Mouse (Mus musculus): ENCODE results near the gene Slc23a3. TPM values are rescaled to one million over a fixed set of nuclear protein-coding genes. Genes with fewer than 3 reads are reported as not detected.
A peak's percentile ranks its signal among the peaks of the same experiment; 100 is the strongest.

The Slc23a3 gene
- polyA plus RNA-seq, 1 experiment from 2014 or later: 0.10 TPM

DNA sequence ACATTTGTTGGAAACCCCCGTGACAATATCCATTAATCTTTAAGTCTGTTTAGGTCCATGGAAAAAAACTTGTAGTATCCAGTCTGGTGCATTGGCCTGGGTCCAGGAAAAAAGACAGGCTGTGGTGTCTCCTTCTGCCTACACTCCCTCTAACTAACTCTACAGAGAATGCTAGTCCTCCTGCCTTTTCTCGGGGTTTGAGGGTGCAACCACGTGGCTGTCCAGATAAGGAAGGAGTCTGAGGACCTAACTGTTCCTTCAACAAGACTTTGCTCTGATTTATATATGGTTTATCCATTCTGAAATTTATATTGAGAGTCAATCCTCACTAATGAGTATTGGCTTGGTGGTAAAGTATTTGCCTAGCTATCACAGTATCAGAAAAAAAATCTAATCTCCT lies 22.1 kb upstream of the Slc23a3 start:
- no peaks in the 10 kb centered on the region for H3K9me3 ChIP-seq (replicated peaks)
- H3K36me3 ChIP-seq: no peaks in the 10 kb centered on the region; the same call in 1 of the 2 replicates
- 71% methylated on average over 3 of the region's 3 CpGs for WGBS
- H3K4me2 ChIP-seq (replicated peaks): no peak overlapping the region
- H3K9ac ChIP-seq: no peak overlapping the region
- no peaks in the 10 kb centered on the region; the same call in 1 of the 2 replicates for H3K27me3 ChIP-seq
- no peak overlapping the region for H3K4me3 ChIP-seq
- H3K27ac ChIP-seq: no peak overlapping the region
- ATAC-seq (ENCODE audit: low FRiP score): no peak
- no peaks in the 10 kb centered on the region for H3K4me1 ChIP-seq

GRCm38 (mm10) chr1:75148727-75149126 lies 15.0 kb upstream of the Slc23a3 start:
- Histone ChIP-seq H3K27ac (no peak overlapping the region), H3K9ac (no peak overlapping the region), H3K27me3 (no peaks in the 10 kb centered on the region), H3K9me3 (replicated peaks) (no peaks in the 10 kb centered on the region), H3K36me3 (peaks cover 48% of the 10 kb centered on the region), H3K4me1 (peaks cover 12% of the 10 kb centered on the region), H3K4me2 (replicated peaks) (no peak overlapping the region), H3K4me3 (no peak overlapping the region)
- WGBS: 95% methylated on average over 4 of the region's 4 CpGs
- ATAC-seq (ENCODE audit: low FRiP score): no peak

DNA sequence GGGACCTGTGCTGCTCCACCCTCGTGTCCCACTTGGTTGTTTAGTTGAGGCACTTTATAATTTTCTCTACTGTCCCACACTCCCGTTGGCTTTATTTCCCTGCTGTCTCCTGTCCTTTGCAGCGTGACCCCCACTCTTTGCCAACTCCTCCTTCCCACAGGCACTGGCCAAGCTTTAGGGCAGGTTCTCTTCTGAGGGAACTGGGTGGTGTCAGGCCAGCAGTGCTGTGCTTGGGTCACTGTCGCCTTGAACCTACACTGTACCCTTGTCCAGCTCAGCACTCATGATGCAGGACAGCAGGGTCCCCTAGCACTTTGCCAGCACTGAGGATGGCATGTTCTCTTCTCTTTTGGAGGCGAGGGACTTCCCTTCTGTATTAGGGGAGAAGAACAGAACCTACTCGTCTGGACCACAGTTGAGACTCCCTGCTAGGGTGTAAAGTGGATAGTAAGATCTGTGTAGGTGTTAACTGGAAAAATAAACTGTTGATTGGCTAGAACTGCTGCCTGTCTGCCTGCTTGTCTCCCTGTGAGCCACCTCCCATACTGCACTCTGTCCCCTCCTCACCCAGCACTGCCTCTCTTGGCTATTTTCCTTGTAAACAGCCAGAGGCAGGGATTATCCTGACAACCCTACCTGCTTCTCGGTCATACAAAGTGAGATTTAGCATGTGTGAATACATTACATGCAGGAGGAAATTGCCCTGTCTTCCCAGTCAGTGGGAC lies 13.9 kb upstream of the Slc23a3 start:
- H3K9me3 ChIP-seq (replicated peaks): no peaks in the 10 kb centered on the region
- H3K36me3 ChIP-seq: peaks cover 48% of the 10 kb centered on the region
- 83% methylated on average over 7 of the region's 7 CpGs for WGBS

GRCm38 (mm10) chr1:75145589-75145988 lies 11.9 kb upstream of the Slc23a3 start:
- Histone ChIP-seq H3K27ac (no peak overlapping the region), H3K4me3 (no peak overlapping the region), H3K36me3 (peaks cover 48% of the 10 kb centered on the region), H3K4me1 (peaks cover 25% of the 10 kb centered on the region), H3K9ac (no peak overlapping the region), H3K4me2 (replicated peaks) (no peak overlapping the region), H3K9me3 (replicated peaks) (no peaks in the 10 kb centered on the region), H3K27me3 (no peaks in the 10 kb centered on the region)
- 91% methylated on average over 3 of the region's 3 CpGs for WGBS
- ATAC-seq (ENCODE audit: low FRiP score): no peak

More for the DNA sequence above, 13.9 kb upstream of the Slc23a3 start:
- Histone ChIP-seq H3K27me3 (no peaks in the 10 kb centered on the region), H3K4me3 (no peak overlapping the region), H3K9ac (no peak overlapping the region), H3K27ac (no peak overlapping the region), H3K4me1 (peaks cover 16% of the 10 kb centered on the region), H3K4me2 (replicated peaks) (no peak overlapping the region)
- ATAC-seq (ENCODE audit: low FRiP score): no peak

DNA sequence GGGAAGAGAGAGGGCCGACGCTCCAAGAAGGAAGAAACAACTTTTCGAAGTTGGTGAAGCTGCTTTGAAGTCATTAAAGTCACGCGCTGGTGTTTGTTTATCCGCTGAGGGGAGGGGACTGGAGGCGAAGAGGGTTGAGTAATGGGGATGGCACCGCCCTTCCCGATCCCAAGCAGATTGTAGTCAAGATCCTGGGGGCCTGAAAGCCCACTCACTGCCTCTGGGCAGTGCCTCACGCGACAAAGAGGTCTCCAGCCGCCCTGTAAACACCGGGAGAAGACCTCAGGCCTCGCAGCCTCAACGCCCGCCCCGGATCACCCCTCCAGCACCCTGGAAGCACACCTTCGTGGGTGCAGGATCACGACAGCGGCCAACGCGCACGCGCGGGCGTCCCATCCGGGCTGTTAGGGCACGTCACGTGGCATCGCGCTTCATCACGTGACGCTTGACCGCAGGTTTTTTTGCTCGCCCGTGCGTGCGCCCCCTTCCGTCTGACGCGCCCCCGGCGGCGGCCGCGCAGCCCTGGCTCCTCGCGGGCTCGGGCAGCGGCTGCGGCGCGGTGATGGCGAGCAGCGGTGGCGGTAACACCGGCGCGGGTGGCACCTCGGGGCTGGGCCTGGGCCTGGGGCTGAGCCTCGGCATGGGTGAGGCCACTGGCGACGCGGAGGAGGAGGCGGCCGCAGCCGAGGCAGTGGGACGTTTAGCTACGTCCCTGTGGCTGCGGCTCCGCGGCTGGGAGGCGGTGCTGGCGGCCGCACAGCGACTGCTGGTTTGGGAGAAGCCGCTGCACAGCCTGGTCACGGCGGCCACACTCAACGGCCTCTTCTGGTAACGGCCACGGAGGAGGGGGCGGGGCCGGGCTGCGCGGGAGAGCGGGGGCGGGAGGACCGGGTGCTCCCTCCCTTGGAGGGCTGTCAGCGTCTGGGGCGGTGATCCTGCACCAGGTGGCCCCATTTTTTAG lies 8.9 kb upstream of the Slc23a3 start, which contains the start of the genes Cnppd1 and Retreg2:
TSS of gene Cnppd1 (minus strand) at position 411 of the 961 bp plus-strand sequence.
TSS of gene Retreg2 (plus strand) at position 478 of the 961 bp plus-strand sequence.
- Histone ChIP-seq H3K4me1 (peaks cover 36% of the 10 kb centered on the region), H3K27me3 (no peaks in the 10 kb centered on the region), H3K9me3 (replicated peaks) (no peaks in the 10 kb centered on the region), H3K9ac (peak within 1 kb of the TSS; percentile 96), H3K27ac (peak within 1 kb of the TSS; percentile 99), H3K36me3 (peaks cover 63% of the 10 kb centered on the region), H3K4me2 (replicated peaks) (peak within 1 kb of the TSS; percentile 93), H3K4me3 (peak within 1 kb of the TSS; percentile 90)
- 1% methylated on average over 89 of the region's 91 CpGs for WGBS
- peak; percentile 85 for ATAC-seq (ENCODE audit: low FRiP score)

- H3K27me3 ChIP-seq: no peaks in the 10 kb centered on the region
- WGBS: under 1% methylated on average over 48 of the region's 53 CpGs
- H3K27ac ChIP-seq: peak overlapping the region; percentile 99
- peaks cover 36% of the 10 kb centered on the region for H3K4me1 ChIP-seq
- H3K9ac ChIP-seq: peak overlapping the region; percentile 96
- peaks cover 63% of the 10 kb centered on the region for H3K36me3 ChIP-seq
- ATAC-seq (ENCODE audit: low FRiP score): peak; percentile 25
- peak overlapping the region; percentile 93 for H3K4me2 ChIP-seq (replicated peaks)
- H3K9me3 ChIP-seq (replicated peaks): no peaks in the 10 kb centered on the region
- H3K4me3 ChIP-seq: peak overlapping the region; percentile 90
These were observed 7.9 kb upstream of the Slc23a3 start for GRCm38 (mm10) chr1:75141486-75142190.

DNA sequence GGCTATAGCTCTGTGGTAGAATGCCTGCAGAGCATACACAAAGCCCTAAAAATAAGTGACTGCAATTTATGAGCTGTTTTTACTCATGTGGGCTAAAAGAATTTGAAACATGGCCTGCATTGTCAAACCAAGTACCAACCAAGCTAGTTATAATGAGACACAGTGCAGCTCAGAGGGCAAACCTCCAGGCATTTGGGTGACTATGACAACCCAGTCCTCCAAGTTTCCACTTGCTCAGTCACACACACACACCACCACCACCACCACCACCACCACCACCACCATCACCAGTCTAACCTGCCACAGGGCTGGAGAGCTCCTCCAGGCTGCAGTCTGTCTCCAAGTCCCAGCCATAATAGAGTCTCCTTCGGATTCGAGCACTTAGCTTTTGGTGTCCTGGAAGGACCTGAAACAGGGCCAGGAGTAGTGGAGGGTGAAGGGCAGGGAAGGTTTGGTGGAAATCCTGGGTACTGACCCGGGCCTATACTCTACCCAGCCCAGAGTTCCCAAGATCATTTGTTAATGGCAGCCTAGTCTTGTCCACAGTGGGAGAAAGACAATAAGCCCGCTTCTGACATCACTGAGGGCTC lies 7.0 kb upstream of the Slc23a3 start:
- no peak for ATAC-seq (ENCODE audit: low FRiP score)
- H3K27me3 ChIP-seq: no peaks in the 10 kb centered on the region
- peak overlapping the region; percentile 99 for H3K27ac ChIP-seq
- H3K9ac ChIP-seq: peak overlapping the region; percentile 96
- H3K4me3 ChIP-seq: peak overlapping the region; percentile 90
- peaks cover 36% of the 10 kb centered on the region for H3K4me1 ChIP-seq
- WGBS: 58% methylated on average over 4 of the region's 4 CpGs
- peaks cover 63% of the 10 kb centered on the region for H3K36me3 ChIP-seq
- peak overlapping the region; percentile 93 for H3K4me2 ChIP-seq (replicated peaks)
- no peaks in the 10 kb centered on the region for H3K9me3 ChIP-seq (replicated peaks)

- Histone ChIP-seq H3K9ac (no peak overlapping the region), H3K9me3 (replicated peaks) (no peaks in the 10 kb centered on the region), H3K27ac (no peak overlapping the region), H3K4me1 (peaks cover 22% of the 10 kb centered on the region), H3K4me2 (replicated peaks) (no peak overlapping the region), H3K27me3 (0 out of 2 replicates have a peak, but pooled peaks cover 2% of the 10 kb centered on the region), H3K4me3 (no peak overlapping the region), H3K36me3 (peaks cover 50% of the 10 kb centered on the region)
- 92% methylated on average over 2 of the region's 2 CpGs for WGBS
- no peak for ATAC-seq (ENCODE audit: low FRiP score)
These were observed 4.8 kb upstream of the Slc23a3 start for GRCm38 (mm10) chr1:75138448-75138847.

DNA sequence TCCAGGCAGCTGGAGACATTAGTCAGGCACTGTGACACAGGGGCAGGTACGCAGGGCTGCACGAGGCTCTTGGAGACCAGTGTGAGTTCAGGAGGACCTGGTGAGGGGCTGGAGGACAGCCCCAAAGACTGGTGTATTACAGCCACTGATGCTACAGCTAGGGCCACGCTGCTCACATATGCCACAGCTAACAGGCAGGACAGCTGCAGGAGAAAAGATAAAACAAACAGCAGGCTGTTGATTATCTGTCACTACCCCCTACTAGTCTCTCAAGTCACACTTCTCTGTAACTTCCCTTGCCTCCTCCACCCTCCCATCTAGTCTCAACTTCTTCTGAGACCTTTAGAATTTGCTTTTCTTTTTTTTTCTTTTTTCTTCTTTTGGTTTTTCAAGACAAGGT lies 3.0 kb upstream of the Slc23a3 start:
- 0 out of 2 replicates have a peak, but pooled peaks cover 5% of the 10 kb centered on the region for H3K27me3 ChIP-seq
- ATAC-seq (ENCODE audit: low FRiP score): no peak
- H3K9me3 ChIP-seq (replicated peaks): no peaks in the 10 kb centered on the region
- H3K27ac ChIP-seq: no peak overlapping the region
- H3K4me1 ChIP-seq: peaks cover 20% of the 10 kb centered on the region
- peaks cover 50% of the 10 kb centered on the region for H3K36me3 ChIP-seq
- no peak overlapping the region for H3K4me2 ChIP-seq (replicated peaks)
- no peak overlapping the region for H3K9ac ChIP-seq
- H3K4me3 ChIP-seq: no peak overlapping the region
- WGBS: 78% methylated on average over 3 of the region's 3 CpGs

DNA sequence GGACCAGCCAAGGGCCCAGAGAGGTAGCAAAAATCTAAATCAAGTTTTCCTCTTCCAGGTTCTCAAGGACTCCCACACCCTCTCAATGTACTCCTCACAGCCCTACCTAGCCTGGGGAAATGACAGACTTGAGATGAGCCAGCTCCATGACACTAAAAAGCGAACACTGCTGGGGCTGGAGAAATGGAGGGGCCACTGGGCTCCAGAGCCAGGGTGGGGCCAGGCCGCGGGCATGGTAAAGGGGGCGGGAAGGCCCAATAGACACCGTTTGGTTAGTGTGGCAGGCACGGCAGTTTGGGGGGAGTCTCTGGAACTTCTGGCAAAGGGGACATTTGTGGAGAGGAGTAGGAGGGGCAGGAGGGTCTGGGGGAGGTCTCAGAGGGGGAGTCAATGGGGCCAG lies 2.6 kb upstream of the Slc23a3 start:
- no peak overlapping the region for H3K4me2 ChIP-seq (replicated peaks)
- H3K9ac ChIP-seq: no peak overlapping the region
- no peak overlapping the region for H3K27ac ChIP-seq
- no peaks in the 10 kb centered on the region for H3K9me3 ChIP-seq (replicated peaks)
- no peak for ATAC-seq (ENCODE audit: low FRiP score)
- peaks cover 18% of the 10 kb centered on the region for H3K4me1 ChIP-seq
- H3K36me3 ChIP-seq: peaks cover 50% of the 10 kb centered on the region
- H3K4me3 ChIP-seq: no peak overlapping the region
- WGBS: 87% methylated on average over 6 of the region's 6 CpGs
- 0 out of 2 replicates have a peak, but pooled peaks cover 5% of the 10 kb centered on the region for H3K27me3 ChIP-seq

- 86% methylated on average over 3 of the region's 3 CpGs for WGBS
- no peak for ATAC-seq (ENCODE audit: low FRiP score)
These were observed 5.0 kb downstream of the Slc23a3 start for GRCm38 (mm10) chr1:75128641-75129040.

More at GRCm38 (mm10) chr1:75128641-75129040, 5.0 kb downstream of the Slc23a3 start:
- H3K36me3 ChIP-seq: no peaks in the 10 kb centered on the region
- H3K27me3 ChIP-seq: peaks cover 10% of the 10 kb centered on the region; the same call in 1 of the 2 replicates
- H3K27ac ChIP-seq: no peak overlapping the region
- H3K4me1 ChIP-seq: peaks cover 9% of the 10 kb centered on the region
- no peak overlapping the region for H3K4me3 ChIP-seq
- no peak overlapping the region for H3K9ac ChIP-seq
- H3K9me3 ChIP-seq (replicated peaks): no peaks in the 10 kb centered on the region
- no peak overlapping the region for H3K4me2 ChIP-seq (replicated peaks)
